Mouse (Mus musculus) olfactory bulb, adult 2 months (tissue): Measurements from ENCODE around the gene Med8. TPM values are rescaled to one million over a fixed set of nuclear protein-coding genes. Genes with fewer than 3 reads are reported as not detected.

Experiments
- H3K27ac ChIP-seq: fragments of 200-500 bp; 2 replicates; pipeline ENCODE4 v1.5.1; 2012; ENCODE audit warnings: low read depth, low read length; ENCODE audit not compliant: insufficient read depth
- H3K4me1 ChIP-seq: fragments of 200-500 bp; 2 replicates; pipeline ENCODE4 v1.6.1; 2012; ENCODE audit warnings: low read length; ENCODE audit not compliant: control insufficient read depth, insufficient read depth
- H3K4me3 ChIP-seq: fragments of 200-500 bp; 2 replicates; pipeline ENCODE4 v1.5.1; 2012; ENCODE audit warnings: mild to moderate bottlenecking, low read depth, low read length, moderate library complexity; ENCODE audit not compliant: insufficient read depth
- CTCF ChIP-seq: fragments of 200-500 bp; IDR thresholded peaks from 2 replicates; pipeline ENCODE4 v1.5.1; 2012; ENCODE audit warnings: low read depth, mild to moderate bottlenecking, low read length, moderate library complexity; ENCODE audit not compliant: insufficient read depth
- POLR2A ChIP-seq: fragments of 200-500 bp; IDR thresholded peaks from 2 replicates; pipeline ENCODE4 v1.6.1; 2012; ENCODE audit warnings: mild to moderate bottlenecking, low read depth, low read length, moderate library complexity; ENCODE audit not compliant: insufficient read depth
- WGBS: fragments of 180-500 bp; shearing (Covaris S2); methylation state at CpG from one replicate; pipeline ENCODE4 v1.1.7; 2018; 5-methylcytosine and 5-hydroxymethylcytosine counted together
- polyA plus RNA-seq: library from polyadenylated mRNA; stranded (reverse); fragments of >200 nt; gene quantifications from 2 replicates; pipeline ENCODE4 v1.2.4, GENCODE M21; 2012; ENCODE audit warnings: low replicate concordance; ENCODE audit not compliant: missing spikeins, insufficient read depth, insufficient read length

Gene Med8
- polyA plus RNA-seq, 1 experiment, result not detected

- H3K4me1 ChIP-seq, result no peaks in the 10 kb centered on the region
- WGBS, result 91% methylated on average over 13 of the region's 13 CpGs
Observed at GRCm38 (mm10) chr4:118371822-118372221, 37.3 kb upstream of the Med8 start.

GRCm38 (mm10) chr4:118375999-118376398, 33.1 kb upstream of the Med8 start:
- WGBS, result 93% methylated on average over 6 of the region's 6 CpGs
- TF ChIP-seq CTCF (no peak), POLR2A (no peak)
- Histone ChIP-seq H3K4me1 (no peaks in the 10 kb centered on the region), H3K4me3 (no peak overlapping the region), H3K27ac (no peak overlapping the region)

More at GRCm38 (mm10) chr4:118371822-118372221, 37.3 kb upstream of the Med8 start:
- no peak overlapping the region for H3K4me3 ChIP-seq
- H3K27ac ChIP-seq, result no peak overlapping the region
- TF ChIP-seq POLR2A, result no peak
- TF ChIP-seq CTCF, result no peak

GRCm38 (mm10) chr4:118383271-118383670, 25.9 kb upstream of the Med8 start:
- 94% methylated on average over 7 of the region's 7 CpGs for WGBS
- TF ChIP-seq CTCF, result no peak
- no peak for TF ChIP-seq POLR2A
- H3K4me3 ChIP-seq, result no peak overlapping the region
- H3K27ac ChIP-seq, result no peak overlapping the region
- no peaks in the 10 kb centered on the region for H3K4me1 ChIP-seq

GRCm38 (mm10) chr4:118387316-118387715, 21.8 kb upstream of the Med8 start:
- H3K4me1 ChIP-seq, result no peaks in the 10 kb centered on the region
- 84% methylated on average over 8 of the region's 8 CpGs for WGBS
- TF ChIP-seq CTCF, result no peak
- no peak for TF ChIP-seq POLR2A
- H3K27ac ChIP-seq, result no peak overlapping the region
- H3K4me3 ChIP-seq, result no peak overlapping the region

GRCm38 (mm10) chr4:118390146-118390545, 19.0 kb upstream of the Med8 start:
- no peak overlapping the region for H3K4me3 ChIP-seq
- WGBS, result 93% methylated on average over 11 of the region's 11 CpGs
- H3K27ac ChIP-seq, result no peak overlapping the region
- TF ChIP-seq CTCF (no peak), POLR2A (no peak)
- H3K4me1 ChIP-seq, result no peaks in the 10 kb centered on the region

- 92% methylated on average over 6 of the region's 6 CpGs for WGBS
- Histone ChIP-seq H3K4me1 (no peaks in the 10 kb centered on the region), H3K4me3 (no peak overlapping the region), H3K27ac (no peak overlapping the region)
- TF ChIP-seq CTCF (no peak), POLR2A (no peak)
Observed at GRCm38 (mm10) chr4:118394505-118394904, 14.6 kb upstream of the Med8 start.

GRCm38 (mm10) chr4:118395289-118395688, 13.8 kb upstream of the Med8 start:
- H3K27ac ChIP-seq, result no peak overlapping the region
- no peaks in the 10 kb centered on the region for H3K4me1 ChIP-seq
- TF ChIP-seq POLR2A, result no peak
- TF ChIP-seq CTCF, result no peak
- H3K4me3 ChIP-seq, result no peak overlapping the region
- 82% methylated on average over 4 of the region's 4 CpGs for WGBS

- TF ChIP-seq CTCF, result no peak
- TF ChIP-seq POLR2A, result no peak
- no peak overlapping the region for H3K27ac ChIP-seq
- H3K4me1 ChIP-seq, result no peaks in the 10 kb centered on the region
- WGBS, result 82% methylated on average over 3 of the region's 3 CpGs
- H3K4me3 ChIP-seq, result no peak overlapping the region
Observed at GRCm38 (mm10) chr4:118396433-118396832, 12.7 kb upstream of the Med8 start.

- no peaks in the 10 kb centered on the region for H3K4me1 ChIP-seq
- no peak overlapping the region for H3K27ac ChIP-seq
- 95% methylated on average over 6 of the region's 6 CpGs for WGBS
- H3K4me3 ChIP-seq, result no peak overlapping the region
- no peak for TF ChIP-seq CTCF
- TF ChIP-seq POLR2A, result no peak
Observed at GRCm38 (mm10) chr4:118398400-118398799, 10.7 kb upstream of the Med8 start.

GRCm38 (mm10) chr4:118401421-118401820, 7.7 kb upstream of the Med8 start:
- H3K4me3 ChIP-seq, result no peak overlapping the region
- H3K4me1 ChIP-seq, result no peaks in the 10 kb centered on the region
- TF ChIP-seq CTCF (no peak), POLR2A (no peak)
- WGBS, result 95% methylated on average over 3 of the region's 3 CpGs
- no peak overlapping the region for H3K27ac ChIP-seq
